Mouse (Mus musculus) ES-Bruce4 (cell line): ENCODE data around the gene Gm20532. TPM values are rescaled to one million over a fixed set of nuclear protein-coding genes. Genes with fewer than 3 reads are reported as not detected.

Experiments
- H3K27ac ChIP-seq: 2 replicates; pipeline ENCODE4 v1.5.1; 2012; ENCODE audit warnings: low read length, inconsistent platforms; ENCODE audit not compliant: insufficient read depth
- H3K27me3 ChIP-seq: 2 replicates; pipeline ENCODE4 v1.6.1; 2012; ENCODE audit warnings: mild to moderate bottlenecking, low read length, inconsistent platforms; ENCODE audit not compliant: control insufficient read depth, poor library complexity, insufficient read depth, severe bottlenecking
- H3K36me3 ChIP-seq: 2 replicates; pipeline ENCODE4 v1.6.1; 2012; ENCODE audit warnings: inconsistent platforms, mild to moderate bottlenecking, low read length, moderate library complexity; ENCODE audit not compliant: control insufficient read depth, poor library complexity, insufficient read depth, severe bottlenecking
- H3K4me1 ChIP-seq: one replicate; pipeline ENCODE4 v1.8.1; 2011; ENCODE audit warnings: low read length; ENCODE audit not compliant: control insufficient read depth, insufficient read depth
- H3K4me3 ChIP-seq: 2 replicates; pipeline ENCODE4 v1.5.1; 2011; ENCODE audit warnings: low read depth, mild to moderate bottlenecking, low read length
- H3K9ac ChIP-seq: 2 replicates; pipeline ENCODE4 v1.6.1; 2012; ENCODE audit warnings: low read depth, mild to moderate bottlenecking, inconsistent platforms; ENCODE audit not compliant: poor library complexity, severe bottlenecking
- H3K9me3 ChIP-seq: replicated peaks from 2 replicates; pipeline ENCODE4 v1.6.1; 2012; ENCODE audit warnings: mild to moderate bottlenecking, low read length, inconsistent platforms; ENCODE audit not compliant: control insufficient read depth, poor library complexity, insufficient read depth, severe bottlenecking
- CTCF ChIP-seq: IDR thresholded peaks from one replicate; pipeline ENCODE4 v1.8.1; 2011; ENCODE audit warnings: low read depth, low read length
- EP300 ChIP-seq: IDR thresholded peaks from 2 replicates; pipeline ENCODE4 v1.6.1; 2011; ENCODE audit warnings: low read depth, low read length; ENCODE audit not compliant: insufficient read depth
- POLR2A ChIP-seq: IDR thresholded peaks from one replicate; pipeline ENCODE4 v1.8.1; 2011; ENCODE audit warnings: low read length; ENCODE audit not compliant: insufficient read depth
- polyA plus RNA-seq: library from polyadenylated mRNA; stranded (reverse); fragments of >200 nt; gene quantifications from 2 replicates; pipeline ENCODE4 v1.2.4, GENCODE M21; 2011; ENCODE audit warnings: low read depth; ENCODE audit not compliant: missing spikeins, insufficient read depth, insufficient read length

Gm20532 gene
- polyA plus RNA-seq, 1 experiment, result not detected

- TF ChIP-seq POLR2A (no peak), EP300 (no peak), CTCF (no peak)
- no peaks in the 10 kb centered on the region for H3K9me3 ChIP-seq
Observed at GRCm38 (mm10) chr2:26582741-26583140, 3.7 kb upstream of the Gm20532 start.

GRCm38 (mm10) chr2:26583640-26584039, 2.8 kb upstream of the Gm20532 start:
- Histone ChIP-seq H3K27ac (no peak overlapping the region), H3K4me3 (no peak overlapping the region), H3K4me1 (peaks cover 6% of the 10 kb centered on the region), H3K36me3 (no peaks in the 10 kb centered on the region), H3K9me3 (no peaks in the 10 kb centered on the region), H3K27me3 (no peaks in the 10 kb centered on the region), H3K9ac (no peak overlapping the region)
- no peak for TF ChIP-seq CTCF
- no peak for TF ChIP-seq POLR2A
- no peak for TF ChIP-seq EP300

More at GRCm38 (mm10) chr2:26582741-26583140, 3.7 kb upstream of the Gm20532 start:
- Histone ChIP-seq H3K4me1 (peaks cover 2% of the 10 kb centered on the region), H3K27ac (no peak overlapping the region), H3K9ac (no peak overlapping the region), H3K36me3 (no peaks in the 10 kb centered on the region), H3K4me3 (no peak overlapping the region), H3K27me3 (no peaks in the 10 kb centered on the region)

- H3K4me3 ChIP-seq, result no peak overlapping the region
- no peak for TF ChIP-seq POLR2A
- no peak for TF ChIP-seq CTCF
- no peak for TF ChIP-seq EP300
- H3K27ac ChIP-seq, result no peak overlapping the region
- H3K36me3 ChIP-seq, result no peaks in the 10 kb centered on the region
- no peaks in the 10 kb centered on the region for H3K9me3 ChIP-seq
- no peaks in the 10 kb centered on the region for H3K27me3 ChIP-seq
- peaks cover 6% of the 10 kb centered on the region for H3K4me1 ChIP-seq
- no peak overlapping the region for H3K9ac ChIP-seq
Observed at GRCm38 (mm10) chr2:26585713-26586112, 726 bp upstream of the Gm20532 start.

GRCm38 (mm10) chr2:26587044-26587405, 586 bp downstream of the Gm20532 start:
- TF ChIP-seq CTCF (no peak), EP300 (no peak), POLR2A (no peak)
- peak overlapping the region; percentile 66 for H3K4me3 ChIP-seq
- H3K27ac ChIP-seq, result no peak overlapping the region
- H3K36me3 ChIP-seq, result no peaks in the 10 kb centered on the region
- peak overlapping the region; percentile 66 for H3K9ac ChIP-seq
- H3K9me3 ChIP-seq, result no peaks in the 10 kb centered on the region
- no peaks in the 10 kb centered on the region for H3K27me3 ChIP-seq
- H3K4me1 ChIP-seq, result peaks cover 6% of the 10 kb centered on the region

GRCm38 (mm10) chr2:26588573-26588972, 2.1 kb downstream of the Gm20532 start:
- Histone ChIP-seq H3K9me3 (no peaks in the 10 kb centered on the region), H3K36me3 (peaks cover 3% of the 10 kb centered on the region; the same call in 1 of the 2 replicates), H3K4me1 (peaks cover 4% of the 10 kb centered on the region), H3K27ac (no peak overlapping the region), H3K4me3 (no peak overlapping the region), H3K9ac (no peak overlapping the region), H3K27me3 (no peaks in the 10 kb centered on the region)
- TF ChIP-seq EP300 (0 out of 2 replicates have a peak, but pooled peaks have one; percentile 26), CTCF (no peak)

- H3K4me1 ChIP-seq, result peaks cover 4% of the 10 kb centered on the region
- TF ChIP-seq POLR2A (no peak), CTCF (no peak), EP300 (no peak)
- H3K36me3 ChIP-seq, result peaks cover 3% of the 10 kb centered on the region; the same call in 1 of the 2 replicates
- no peak overlapping the region for H3K9ac ChIP-seq
- H3K27ac ChIP-seq, result no peak overlapping the region
- no peaks in the 10 kb centered on the region for H3K27me3 ChIP-seq
- no peak overlapping the region for H3K4me3 ChIP-seq
- no peaks in the 10 kb centered on the region for H3K9me3 ChIP-seq
Observed at GRCm38 (mm10) chr2:26589284-26589683, 2.8 kb downstream of the Gm20532 start.
